Mouse (Mus musculus): ENCODE data around the gene Ush1g. TPM values are rescaled to one million over a fixed set of nuclear protein-coding genes. Genes with fewer than 3 reads are reported as not detected.

Gene Ush1g
- polyA plus RNA-seq (2017; shearing (Covaris generic)) = not detected

DNA sequence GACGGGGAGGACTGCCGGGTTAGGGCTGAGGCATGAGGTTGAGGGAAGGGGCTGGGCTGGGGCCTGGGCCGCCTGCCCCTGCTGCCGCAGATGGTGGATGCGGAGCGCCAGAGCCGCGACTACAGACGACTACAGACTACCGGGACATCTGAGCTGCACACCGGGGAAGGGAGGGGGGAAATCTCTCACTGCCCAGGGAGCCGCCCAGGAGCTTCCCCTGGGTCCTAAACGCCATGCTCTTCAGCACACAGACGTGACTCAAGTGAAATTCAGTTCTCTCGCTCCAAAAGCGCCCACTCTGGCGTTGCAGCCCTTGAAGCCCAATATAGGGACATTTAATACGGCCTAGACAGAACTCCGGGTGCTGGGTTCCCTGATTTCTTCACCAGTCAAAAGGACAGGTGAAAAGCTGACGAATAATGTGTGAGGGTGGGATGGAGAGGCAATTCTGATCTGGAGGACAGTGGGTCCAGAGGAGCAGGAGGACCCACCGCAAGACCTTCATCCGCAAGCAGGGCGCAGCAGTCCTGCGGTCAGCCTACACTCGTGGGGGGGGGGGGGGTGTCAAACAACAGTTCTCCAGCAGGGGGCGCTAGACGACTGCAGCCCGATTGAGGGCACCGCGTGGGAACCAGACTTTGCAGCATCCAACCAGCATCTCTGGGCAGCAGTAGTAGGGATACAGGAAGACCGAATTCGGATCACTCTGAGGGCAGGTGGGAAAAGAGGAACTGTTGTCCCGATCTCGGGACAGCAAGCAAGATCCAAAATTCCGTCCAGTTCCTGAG is at the start of gene Ush1g:
Gene Ush1g, minus strand, starts transcription at position 136 of the 788 bp plus-strand sequence.

DNA sequence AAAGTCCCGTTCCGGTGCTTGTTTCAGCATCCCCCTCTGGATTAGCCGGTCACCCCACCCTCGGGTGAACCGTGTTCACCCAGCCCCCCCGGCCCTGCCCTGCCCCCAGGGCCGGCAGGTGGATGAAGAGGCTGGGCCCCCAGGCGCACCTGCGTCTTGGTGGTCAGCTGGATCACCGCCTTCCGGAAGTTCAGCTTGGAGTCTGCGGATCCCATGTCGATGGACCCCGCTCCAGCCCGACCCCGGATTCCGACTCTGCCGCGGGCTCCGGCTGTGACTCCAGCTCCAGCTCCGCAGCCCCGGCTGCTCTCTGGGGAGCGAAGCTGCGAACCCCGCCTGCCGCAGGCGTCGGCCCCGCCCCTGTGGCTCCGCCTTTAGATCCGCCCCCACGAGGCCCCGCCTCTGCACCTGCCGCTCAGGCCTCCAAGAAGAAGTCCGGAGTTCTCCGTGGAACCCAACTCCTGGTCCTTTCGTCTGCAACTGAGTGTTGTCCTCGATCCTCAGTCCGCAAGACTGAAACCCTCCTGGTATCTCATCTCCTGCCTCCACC is 45.6 kb upstream of the Ush1g start, which contains the start of gene Hid1:
Gene Hid1, minus strand, starts transcription at position 362 of the 550 bp plus-strand sequence.

DNA sequence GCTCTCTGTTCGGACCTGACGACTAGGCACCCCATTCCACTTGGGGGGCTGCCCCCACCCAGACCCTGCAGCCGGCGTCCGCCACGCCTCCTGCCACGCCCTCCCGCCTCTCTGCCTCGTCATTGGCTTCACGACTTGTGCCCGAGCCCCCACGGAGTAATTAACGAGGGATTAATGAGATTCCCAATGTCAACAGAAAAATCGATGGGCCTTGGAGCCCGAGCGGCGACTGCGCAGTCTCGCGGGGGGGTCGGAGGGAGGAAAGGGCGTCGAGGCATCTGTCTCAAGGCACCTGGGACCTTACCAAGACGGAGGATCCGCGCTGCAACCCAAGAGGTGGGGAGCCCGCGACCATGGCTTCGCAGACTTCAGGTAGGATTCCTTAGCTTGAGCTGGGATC is 12.7 kb upstream of the Ush1g start, which contains the start of gene Otop3:
Gene Otop3, plus strand, starts transcription at position 201 of the 400 bp plus-strand sequence.

DNA sequence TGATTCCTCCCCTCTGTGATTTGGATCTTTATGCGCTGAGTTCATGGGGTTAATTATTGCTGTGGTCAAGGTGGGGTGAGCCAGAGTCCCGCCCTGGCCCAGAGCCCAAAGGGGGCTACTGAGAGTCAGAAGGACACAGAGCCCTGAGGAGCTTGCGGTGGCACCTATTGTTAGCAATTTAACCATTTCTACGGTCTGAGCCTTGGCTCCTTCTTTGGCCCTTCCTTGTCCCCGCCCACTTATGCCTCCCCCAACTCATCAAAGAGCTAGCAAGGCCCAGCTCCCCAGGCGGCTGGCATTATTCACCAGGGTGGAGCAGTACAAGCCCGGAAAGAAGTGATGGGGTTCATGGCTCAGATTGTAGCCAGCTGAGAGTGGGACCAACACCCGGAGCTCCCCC is 15.0 kb downstream of the Ush1g start, which contains the start of gene Otop2:
Gene Otop2, plus strand, starts transcription at position 301 of the 400 bp plus-strand sequence.

DNA sequence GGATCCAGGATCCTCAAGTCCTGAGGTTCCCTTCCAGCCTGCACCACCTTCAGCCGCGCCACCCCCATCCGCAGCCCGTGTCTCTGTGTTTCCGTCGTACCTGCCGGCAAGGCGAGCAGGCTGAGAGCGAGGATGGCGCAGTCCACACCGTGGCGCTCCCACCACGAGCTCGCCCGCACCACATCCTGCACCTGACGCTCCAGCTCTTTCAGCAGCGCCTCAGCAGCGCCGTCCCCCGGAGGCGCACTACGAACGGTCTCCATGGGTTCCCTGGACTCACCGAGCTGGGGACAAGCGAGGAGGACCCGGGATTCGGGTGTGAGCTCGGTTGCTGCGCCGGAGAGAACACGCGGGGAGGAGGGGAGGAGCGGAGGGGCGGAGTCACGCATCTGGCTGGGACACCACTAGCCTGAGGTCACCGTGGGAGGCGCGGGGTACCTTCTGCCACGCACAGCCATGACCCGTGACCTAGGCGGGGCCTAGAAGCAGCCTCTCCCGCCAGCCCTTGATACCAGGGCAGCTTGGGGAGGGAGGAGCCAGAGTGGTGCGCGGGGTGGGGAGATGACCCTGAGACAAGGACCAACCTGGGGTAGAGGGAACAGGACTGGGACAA is 24.5 kb downstream of the Ush1g start, which contains the start of gene Fads6:
Gene Fads6, minus strand, starts transcription at position 450 of the 613 bp plus-strand sequence.

DNA sequence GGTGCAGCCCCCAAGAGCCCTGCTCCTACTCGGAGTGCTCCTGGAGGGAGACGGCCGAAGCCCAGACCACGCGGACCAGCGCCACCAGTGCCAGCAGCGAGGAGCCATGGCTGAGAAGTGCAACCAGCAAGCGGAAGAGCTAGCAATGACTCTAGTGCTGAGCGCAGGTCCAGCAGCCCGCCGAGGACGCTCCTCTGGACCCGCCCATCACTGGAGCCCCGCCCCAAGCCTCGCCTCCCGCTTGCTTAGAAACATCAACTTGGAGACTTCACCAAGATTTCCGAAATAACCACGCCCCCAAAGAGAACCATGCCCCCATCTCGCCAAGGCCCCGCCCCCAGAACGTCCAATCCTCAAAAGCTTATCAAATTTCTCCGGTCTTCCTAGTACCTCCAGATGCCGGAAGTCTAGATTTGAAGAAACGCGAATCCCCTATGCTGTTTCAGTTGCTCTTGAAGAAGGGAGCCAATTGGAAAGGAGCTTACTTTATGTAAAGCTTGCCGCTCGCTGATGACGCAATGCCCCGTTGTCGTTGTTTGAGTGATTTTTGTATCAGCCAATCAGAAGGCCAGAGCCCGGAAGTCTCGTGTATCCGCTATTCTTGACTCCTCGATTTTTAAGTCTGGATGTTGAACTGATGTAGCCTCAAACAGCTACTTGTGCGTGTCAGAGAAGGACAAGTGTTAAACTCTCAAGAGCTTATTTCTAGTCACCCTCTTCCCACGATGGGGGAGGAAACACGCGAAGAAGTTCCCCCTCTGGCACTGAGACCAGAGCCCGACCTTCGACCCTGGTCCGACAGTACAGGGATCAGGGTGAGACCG is 44.8 kb downstream of the Ush1g start, which contains the start of gene Fdxr:
Gene Fdxr, minus strand, starts transcription at position 271 of the 824 bp plus-strand sequence.

DNA sequence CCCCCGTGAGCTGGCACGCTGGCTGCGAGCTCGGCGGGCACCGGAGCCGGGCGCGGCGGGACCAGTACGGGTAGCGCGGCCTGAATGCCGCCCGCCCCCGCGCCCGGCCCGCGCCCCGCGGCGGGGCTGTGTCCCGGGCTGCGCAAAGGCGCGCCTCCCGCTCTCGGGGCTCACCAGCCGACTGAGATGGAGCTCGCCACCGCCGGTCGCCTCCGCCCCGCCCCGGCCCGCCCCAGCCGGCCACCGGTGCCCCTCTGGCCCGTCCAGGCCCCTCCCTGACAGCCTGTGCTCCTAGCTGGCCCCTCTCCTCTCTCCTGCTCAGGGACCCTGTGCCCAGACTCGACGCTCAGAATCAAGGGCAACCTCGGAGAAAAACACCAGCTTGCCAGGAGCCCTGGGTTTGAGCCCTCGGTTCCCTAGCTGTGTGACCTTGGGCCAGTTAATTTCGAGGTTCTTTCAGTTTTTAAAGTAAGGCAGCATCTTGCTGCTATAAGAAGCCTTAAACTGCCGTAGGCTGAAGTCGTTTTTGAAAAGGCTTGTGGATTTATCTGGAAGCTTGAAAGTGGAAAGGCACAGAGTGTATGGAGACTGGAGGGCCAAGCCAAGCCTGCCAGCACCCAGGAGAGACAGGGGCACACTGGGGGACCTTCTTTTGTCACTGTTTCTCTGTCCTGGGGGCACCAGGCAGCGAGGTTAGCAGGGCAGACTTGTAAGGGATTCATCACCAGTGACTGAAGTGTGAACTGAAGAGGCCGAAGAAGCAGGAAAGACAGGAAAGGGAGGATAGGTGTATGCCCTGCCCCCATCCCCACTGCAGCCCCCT is 54.6 kb downstream of the Ush1g start, which contains the start of gene Grin2c:
Gene Grin2c, minus strand, starts transcription at position 183 of the 823 bp plus-strand sequence.

Other genes starting within 250 kb of the Ush1g start
- gene Rab37, start 230.6 kb downstream of the Ush1g start, polyA plus RNA-seq (2017; shearing (Covaris generic)) = 248 TPM
- gene Cd300lf, start 188.0 kb downstream of the Ush1g start, polyA plus RNA-seq (2017; shearing (Covaris generic)) = 2.1 TPM
- 595 TPM for gene Slc9a3r1, start 158.7 kb downstream of the Ush1g start, polyA plus RNA-seq (2017; shearing (Covaris generic))
- 18.1 TPM for gene Tmem104, start 134.6 kb downstream of the Ush1g start, polyA plus RNA-seq (2017; shearing (Covaris generic))
- gene Nat9, start 134.2 kb downstream of the Ush1g start, polyA plus RNA-seq (2017; shearing (Covaris generic)) = 15.8 TPM
- not detected for gene Grin2c, start 54.8 kb downstream of the Ush1g start, polyA plus RNA-seq (2017; shearing (Covaris generic))
- 39.5 TPM for gene Fdxr, start 45.0 kb downstream of the Ush1g start, polyA plus RNA-seq (2017; shearing (Covaris generic))
- gene Fads6, start 24.4 kb downstream of the Ush1g start, polyA plus RNA-seq (2017; shearing (Covaris generic)) = 1.1 TPM
- not detected for gene Otop2, start 14.9 kb downstream of the Ush1g start, polyA plus RNA-seq (2017; shearing (Covaris generic))
- not detected for gene Otop3, start 12.7 kb upstream of the Ush1g start, polyA plus RNA-seq (2017; shearing (Covaris generic))
- 8.4 TPM for gene Hid1, start 45.7 kb upstream of the Ush1g start, polyA plus RNA-seq (2017; shearing (Covaris generic))
- gene Cdr2l, start 59.9 kb upstream of the Ush1g start, polyA plus RNA-seq (2017; shearing (Covaris generic)) = not detected
- gene Mrpl58, start 81.7 kb upstream of the Ush1g start, polyA plus RNA-seq (2017; shearing (Covaris generic)) = 162 TPM
- gene Atp5h, start 97.9 kb upstream of the Ush1g start, polyA plus RNA-seq (2017; shearing (Covaris generic)) = 711 TPM
- gene Kctd2, start 98.1 kb upstream of the Ush1g start, polyA plus RNA-seq (2017; shearing (Covaris generic)) = 4.6 TPM
- gene Trim80, start 118.5 kb upstream of the Ush1g start, polyA plus RNA-seq (2017; shearing (Covaris generic)) = not detected
- gene Slc16a5, start 140.4 kb upstream of the Ush1g start, polyA plus RNA-seq (2017; shearing (Covaris generic)) = 11.0 TPM
- 120 TPM for gene Armc7, start 153.6 kb upstream of the Ush1g start, polyA plus RNA-seq (2017; shearing (Covaris generic))
- gene Nt5c, start 169.8 kb upstream of the Ush1g start, polyA plus RNA-seq (2017; shearing (Covaris generic)) = 367 TPM
- gene Jpt1, start 192.3 kb upstream of the Ush1g start, polyA plus RNA-seq (2017; shearing (Covaris generic)) = 685 TPM
- gene Sumo2, start 214.2 kb upstream of the Ush1g start, polyA plus RNA-seq (2017; shearing (Covaris generic)) = 796 TPM
- 102 TPM for gene Nup85, start 242.4 kb upstream of the Ush1g start, polyA plus RNA-seq (2017; shearing (Covaris generic))